Mouse (Mus musculus): ENCODE measurements around the gene Ece2. TPM values are rescaled to one million over a fixed set of nuclear protein-coding genes. Genes with fewer than 3 reads are reported as not detected.

Ece2 gene
- polyA plus RNA-seq, 1 experiment from 2014 or later = 17.4 TPM

- H3K4me2 ChIP-seq (ENCODE audit: low read length) = no peak overlapping the region
- peaks cover 45% of the 10 kb centered on the region for H3K36me3 ChIP-seq (ENCODE audit: control insufficient read depth, insufficient read depth, low read length)
- 98% methylated on average over 6 of the region's 6 CpGs for WGBS
- H3K4me3 ChIP-seq (ENCODE audit: low read length) = no peak overlapping the region
- H3K9me3 ChIP-seq (ENCODE audit: control insufficient read depth, low read length) = no peaks in the 10 kb centered on the region
- H3K27ac ChIP-seq (ENCODE audit: low read depth, low read length) = no peak overlapping the region
- no peak overlapping the region for H3K9ac ChIP-seq (ENCODE audit: low read depth, low read length)
- H3K4me1 ChIP-seq (ENCODE audit: control insufficient read depth, insufficient read depth, low read depth, low read length) = peaks cover 23% of the 10 kb centered on the region
- no peak for ATAC-seq
- no peaks in the 10 kb centered on the region for H3K27me3 ChIP-seq (replicated peaks; ENCODE audit: control insufficient read depth, insufficient read depth, low read length)
Measured at GRCm38 (mm10) chr16:20675213-20675612, 45.6 kb downstream of the Ece2 start.

GRCm38 (mm10) chr16:20676702-20677101 is 47.1 kb downstream of the Ece2 start:
- no peaks in the 10 kb centered on the region for H3K9me3 ChIP-seq (ENCODE audit: control insufficient read depth, low read length)
- H3K36me3 ChIP-seq (ENCODE audit: control insufficient read depth, insufficient read depth, low read length) = peaks cover 59% of the 10 kb centered on the region
- H3K9ac ChIP-seq (ENCODE audit: low read depth, low read length) = no peak overlapping the region
- ATAC-seq = no peak
- H3K27ac ChIP-seq (ENCODE audit: low read depth, low read length) = no peak overlapping the region
- peaks cover 23% of the 10 kb centered on the region for H3K4me1 ChIP-seq (ENCODE audit: control insufficient read depth, insufficient read depth, low read depth, low read length)
- H3K27me3 ChIP-seq (replicated peaks; ENCODE audit: control insufficient read depth, insufficient read depth, low read length) = no peaks in the 10 kb centered on the region
- no peak overlapping the region for H3K4me2 ChIP-seq (ENCODE audit: low read length)
- 89% methylated on average over 4 of the region's 4 CpGs for WGBS
- H3K4me3 ChIP-seq (ENCODE audit: low read length) = no peak overlapping the region

GRCm38 (mm10) chr16:20677380-20677779 is 47.8 kb downstream of the Ece2 start:
- no peaks in the 10 kb centered on the region for H3K27me3 ChIP-seq (replicated peaks; ENCODE audit: control insufficient read depth, insufficient read depth, low read length)
- H3K27ac ChIP-seq (ENCODE audit: low read depth, low read length) = no peak overlapping the region
- H3K4me1 ChIP-seq (ENCODE audit: control insufficient read depth, insufficient read depth, low read depth, low read length) = peaks cover 18% of the 10 kb centered on the region
- H3K36me3 ChIP-seq (ENCODE audit: control insufficient read depth, insufficient read depth, low read length) = peaks cover 66% of the 10 kb centered on the region
- H3K9ac ChIP-seq (ENCODE audit: low read depth, low read length) = no peak overlapping the region
- 79% methylated on average over 5 of the region's 5 CpGs for WGBS
- no peak for ATAC-seq
- no peaks in the 10 kb centered on the region for H3K9me3 ChIP-seq (ENCODE audit: control insufficient read depth, low read length)
- no peak overlapping the region for H3K4me2 ChIP-seq (ENCODE audit: low read length)
- no peak overlapping the region for H3K4me3 ChIP-seq (ENCODE audit: low read length)

GRCm38 (mm10) chr16:20677974-20678675 is 48.5 kb downstream of the Ece2 start:
- no peak overlapping the region for H3K4me2 ChIP-seq (ENCODE audit: low read length)
- no peaks in the 10 kb centered on the region for H3K27me3 ChIP-seq (replicated peaks; ENCODE audit: control insufficient read depth, insufficient read depth, low read length)
- 59% methylated on average over 10 of the region's 10 CpGs for WGBS
- ATAC-seq = no peak
- no peak overlapping the region for H3K4me3 ChIP-seq (ENCODE audit: low read length)
- peaks cover 73% of the 10 kb centered on the region for H3K36me3 ChIP-seq (ENCODE audit: control insufficient read depth, insufficient read depth, low read length)
- H3K9ac ChIP-seq (ENCODE audit: low read depth, low read length) = no peak overlapping the region
- H3K9me3 ChIP-seq (ENCODE audit: control insufficient read depth, low read length) = no peaks in the 10 kb centered on the region
- no peak overlapping the region for H3K27ac ChIP-seq (ENCODE audit: low read depth, low read length)
- H3K4me1 ChIP-seq (ENCODE audit: control insufficient read depth, insufficient read depth, low read depth, low read length) = peaks cover 18% of the 10 kb centered on the region

GRCm38 (mm10) chr16:20690774-20691173 is 61.1 kb downstream of the Ece2 start:
- WGBS = 88% methylated on average over 3 of the region's 3 CpGs
- H3K4me1 ChIP-seq (ENCODE audit: control insufficient read depth, insufficient read depth, low read depth, low read length) = peaks cover 24% of the 10 kb centered on the region
- H3K36me3 ChIP-seq (ENCODE audit: control insufficient read depth, insufficient read depth, low read length) = peaks cover 50% of the 10 kb centered on the region
- no peak overlapping the region for H3K4me2 ChIP-seq (ENCODE audit: low read length)
- no peak for ATAC-seq
- H3K9ac ChIP-seq (ENCODE audit: low read depth, low read length) = no peak overlapping the region
- no peak overlapping the region for H3K27ac ChIP-seq (ENCODE audit: low read depth, low read length)
- no peaks in the 10 kb centered on the region for H3K9me3 ChIP-seq (ENCODE audit: control insufficient read depth, low read length)
- no peaks in the 10 kb centered on the region for H3K27me3 ChIP-seq (replicated peaks; ENCODE audit: control insufficient read depth, insufficient read depth, low read length)
- H3K4me3 ChIP-seq (ENCODE audit: low read length) = no peak overlapping the region

GRCm38 (mm10) chr16:20691617-20692016 is 62.0 kb downstream of the Ece2 start:
- Histone ChIP-seq H3K4me3 (ENCODE audit: low read length) (no peak overlapping the region), H3K9ac (ENCODE audit: low read depth, low read length) (no peak overlapping the region), H3K36me3 (ENCODE audit: control insufficient read depth, insufficient read depth, low read length) (peaks cover 43% of the 10 kb centered on the region), H3K27me3 (replicated peaks; ENCODE audit: control insufficient read depth, insufficient read depth, low read length) (no peaks in the 10 kb centered on the region), H3K4me1 (ENCODE audit: control insufficient read depth, insufficient read depth, low read depth, low read length) (peaks cover 31% of the 10 kb centered on the region), H3K27ac (ENCODE audit: low read depth, low read length) (no peak overlapping the region), H3K4me2 (ENCODE audit: low read length) (no peak overlapping the region), H3K9me3 (ENCODE audit: control insufficient read depth, low read length) (no peaks in the 10 kb centered on the region)
- ATAC-seq = no peak
- 86% methylated on average over 1 of the region's 1 CpGs for WGBS

GRCm38 (mm10) chr16:20692241-20692965 is 62.8 kb downstream of the Ece2 start:
- WGBS = 38% methylated on average over 16 of the region's 16 CpGs
- Histone ChIP-seq H3K27me3 (replicated peaks; ENCODE audit: control insufficient read depth, insufficient read depth, low read length) (no peaks in the 10 kb centered on the region), H3K4me2 (ENCODE audit: low read length) (peak overlapping the region; percentile 88), H3K4me1 (ENCODE audit: control insufficient read depth, insufficient read depth, low read depth, low read length) (peaks cover 31% of the 10 kb centered on the region), H3K27ac (ENCODE audit: low read depth, low read length) (peak overlapping the region; percentile 96), H3K9me3 (ENCODE audit: control insufficient read depth, low read length) (no peaks in the 10 kb centered on the region), H3K36me3 (ENCODE audit: control insufficient read depth, insufficient read depth, low read length) (peaks cover 35% of the 10 kb centered on the region), H3K4me3 (ENCODE audit: low read length) (no peak overlapping the region), H3K9ac (ENCODE audit: low read depth, low read length) (peak overlapping the region; percentile 93; the same call in 1 of the 2 replicates)
- no peak for ATAC-seq

GRCm38 (mm10) chr16:20693111-20693701 is 63.6 kb downstream of the Ece2 start, which contains the start of gene Fam131a:
TSS of gene Fam131a (plus strand) at chr16:20693241.
- ATAC-seq = peak; percentile 94
- peak within 1 kb of the TSS; percentile 96 for H3K27ac ChIP-seq (ENCODE audit: low read depth, low read length)

GRCm38 (mm10) chr16:20694781-20695180 is 65.2 kb downstream of the Ece2 start:
- H3K9me3 ChIP-seq (ENCODE audit: control insufficient read depth, low read length) = no peaks in the 10 kb centered on the region
- no peak overlapping the region; the same call in 1 of the 2 replicates for H3K4me2 ChIP-seq (ENCODE audit: low read length)
- ATAC-seq = no peak
- WGBS = 58% methylated on average over 8 of the region's 8 CpGs
- no peak overlapping the region for H3K9ac ChIP-seq (ENCODE audit: low read depth, low read length)
- H3K27me3 ChIP-seq (replicated peaks; ENCODE audit: control insufficient read depth, insufficient read depth, low read length) = no peaks in the 10 kb centered on the region
- peaks cover 24% of the 10 kb centered on the region for H3K36me3 ChIP-seq (ENCODE audit: control insufficient read depth, insufficient read depth, low read length)
- peaks cover 31% of the 10 kb centered on the region for H3K4me1 ChIP-seq (ENCODE audit: control insufficient read depth, insufficient read depth, low read depth, low read length)
- H3K4me3 ChIP-seq (ENCODE audit: low read length) = no peak overlapping the region
- H3K27ac ChIP-seq (ENCODE audit: low read depth, low read length) = peak overlapping the region; percentile 9; the same call in 1 of the 2 replicates

More at GRCm38 (mm10) chr16:20693111-20693701, 63.6 kb downstream of the Ece2 start, which contains the start of gene Fam131a:
- Histone ChIP-seq H3K9me3 (ENCODE audit: control insufficient read depth, low read length) (no peaks in the 10 kb centered on the region), H3K36me3 (ENCODE audit: control insufficient read depth, insufficient read depth, low read length) (peaks cover 29% of the 10 kb centered on the region), H3K9ac (ENCODE audit: low read depth, low read length) (peak within 1 kb of the TSS; percentile 93), H3K27me3 (replicated peaks; ENCODE audit: control insufficient read depth, insufficient read depth, low read length) (no peaks in the 10 kb centered on the region), H3K4me3 (ENCODE audit: low read length) (peak within 1 kb of the TSS; percentile 72), H3K4me1 (ENCODE audit: control insufficient read depth, insufficient read depth, low read depth, low read length) (peaks cover 31% of the 10 kb centered on the region), H3K4me2 (ENCODE audit: low read length) (peak within 1 kb of the TSS; percentile 88)
- WGBS = under 1% methylated on average over 36 of the region's 37 CpGs

Measured in hindbrain, embryonic 16.5 days (tissue).